Mouse (Mus musculus) stomach, embryonic 16.5 days (tissue): ENCODE measurements around the gene Nrf1. TPM values are rescaled to one million over a fixed set of nuclear protein-coding genes. Genes with fewer than 3 reads are reported as not detected.

Source experiments
- ATAC-seq: fragments of 200-750 bp; cut with Nextera tagmentation; 2 replicates; pipeline ENCODE4 v1.8.0; 2017; ENCODE audit warnings: moderate number of reproducible peaks, moderate TSS enrichment; ENCODE audit not compliant: insufficient read depth, low FRiP score
- H3K27ac ChIP-seq: fragments of 300-500 bp; sonication (generic); 2 replicates; pipeline ENCODE4 v1.5.1; 2014; ENCODE audit warnings: low read length
- H3K27me3 ChIP-seq: fragments of 300-500 bp; sonication (generic); 2 replicates; pipeline ENCODE4 v1.6.1; 2014; ENCODE audit warnings: low read length, control low read depth, mixed read lengths; ENCODE audit not compliant: control insufficient read depth, insufficient read depth
- H3K36me3 ChIP-seq: fragments of 300-500 bp; sonication (generic); 2 replicates; pipeline ENCODE4 v1.6.1; 2014; ENCODE audit warnings: low read length; ENCODE audit not compliant: control insufficient read depth, insufficient read depth
- H3K4me1 ChIP-seq: fragments of 300-500 bp; sonication (generic); 2 replicates; pipeline ENCODE4 v1.6.1; 2014; ENCODE audit warnings: low read length, control low read depth, mixed read lengths; ENCODE audit not compliant: control insufficient read depth, insufficient read depth
- H3K4me2 ChIP-seq: fragments of 300-500 bp; sonication (generic); 2 replicates; pipeline ENCODE4 v1.6.1; 2014; ENCODE audit warnings: low read depth, low read length, mixed read lengths
- H3K4me3 ChIP-seq: fragments of 300-500 bp; sonication (generic); replicated peaks from 2 replicates; pipeline ENCODE4 v1.5.1; 2014; ENCODE audit warnings: mild to moderate bottlenecking, low read length
- H3K9ac ChIP-seq: fragments of 300-500 bp; sonication (generic); 2 replicates; pipeline ENCODE4 v1.6.1; 2014; ENCODE audit warnings: low read length
- H3K9me3 ChIP-seq: fragments of 300-500 bp; sonication (generic); replicated peaks from 2 replicates; pipeline ENCODE4 v1.6.1; 2016; ENCODE audit warnings: low read length, control low read depth; ENCODE audit not compliant: control insufficient read depth
- WGBS: fragments of 180-500 bp; shearing (Covaris S2); extraction: QIAGEN DNeasy Blood & Tissue Kit; methylation state at CpG from one replicate; pipeline ENCODE4 v1.1.7; 2014; 5-methylcytosine and 5-hydroxymethylcytosine counted together
- polyA plus RNA-seq: library from polyadenylated mRNA; unstranded; fragments of >200 nt; fragmentation: Nextera tagmentation; extraction: Ambion mirVana; gene quantifications from 2 replicates; pipeline ENCODE4 v1.2.1, GENCODE M21; 2015

The Nrf1 gene
- polyA plus RNA-seq, 1 experiment from 2014 or later = 45.4 TPM

DNA sequence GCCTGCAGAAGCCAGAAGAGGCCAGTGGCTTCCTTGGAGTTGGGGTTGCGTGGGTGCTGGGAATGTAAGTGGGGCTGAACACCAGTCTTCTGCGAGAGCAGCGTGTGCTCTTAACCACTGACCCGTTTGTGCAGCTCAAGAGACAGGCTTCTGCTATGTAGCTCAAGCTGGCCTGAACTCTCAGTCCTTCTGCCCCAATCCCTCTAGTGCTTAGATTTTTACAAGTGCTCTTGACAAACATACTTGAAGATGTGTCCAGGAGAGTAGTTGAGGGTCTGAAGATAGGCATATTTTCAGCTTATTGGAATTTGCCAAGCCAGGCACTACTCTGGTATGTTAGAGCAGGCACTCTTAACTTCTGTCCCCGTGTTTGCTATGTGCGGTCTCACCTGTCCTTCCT, 45.0 kb downstream of the Nrf1 start:
- Histone ChIP-seq H3K4me3 (no peak overlapping the region), H3K4me2 (no peak overlapping the region), H3K36me3 (peaks cover 9% of the 10 kb centered on the region), H3K9ac (no peak overlapping the region), H3K4me1 (no peaks in the 10 kb centered on the region), H3K27ac (no peak overlapping the region), H3K27me3 (no peaks in the 10 kb centered on the region), H3K9me3 (no peaks in the 10 kb centered on the region)
- 95% methylated on average over 6 of the region's 6 CpGs for WGBS
- ATAC-seq = no peak

DNA sequence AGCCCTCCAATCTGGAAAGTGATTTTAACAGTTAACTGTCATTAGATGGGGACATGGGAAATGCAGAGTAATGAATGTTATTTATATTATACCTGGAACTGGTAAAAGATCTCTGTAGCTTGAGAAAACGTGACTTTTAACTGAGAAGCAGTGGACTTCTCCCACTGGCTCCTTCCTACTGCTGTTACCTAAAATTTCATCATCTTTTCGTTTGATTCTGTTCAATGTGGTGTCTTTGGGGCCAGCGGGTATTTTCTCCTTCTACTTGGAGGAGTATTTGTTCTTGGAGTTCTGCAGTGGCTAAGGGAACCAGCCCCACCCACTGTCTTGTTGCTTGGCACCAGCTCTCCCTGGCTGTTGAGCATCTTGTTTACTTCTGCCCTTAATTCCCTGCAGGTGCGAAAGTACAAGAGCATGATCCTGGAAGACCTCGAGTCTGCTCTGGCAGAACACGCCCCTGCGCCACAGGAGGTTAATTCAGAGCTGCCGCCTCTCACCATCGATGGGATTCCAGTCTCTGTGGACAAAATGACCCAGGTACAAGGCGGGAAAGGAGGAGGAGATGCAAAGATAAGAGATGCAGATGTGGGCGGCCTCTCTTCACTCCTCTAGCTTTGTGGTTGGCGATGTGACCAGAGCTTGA, 54.1 kb downstream of the Nrf1 start:
- no peak overlapping the region for H3K4me3 ChIP-seq
- no peaks in the 10 kb centered on the region for H3K27me3 ChIP-seq
- no peaks in the 10 kb centered on the region for H3K4me1 ChIP-seq
- no peak for ATAC-seq
- WGBS = 71% methylated on average over 12 of the region's 12 CpGs
- H3K27ac ChIP-seq = no peak overlapping the region
- H3K36me3 ChIP-seq = peaks cover 8% of the 10 kb centered on the region
- H3K9ac ChIP-seq = no peak overlapping the region
- H3K4me2 ChIP-seq = no peak overlapping the region
- no peaks in the 10 kb centered on the region for H3K9me3 ChIP-seq

DNA sequence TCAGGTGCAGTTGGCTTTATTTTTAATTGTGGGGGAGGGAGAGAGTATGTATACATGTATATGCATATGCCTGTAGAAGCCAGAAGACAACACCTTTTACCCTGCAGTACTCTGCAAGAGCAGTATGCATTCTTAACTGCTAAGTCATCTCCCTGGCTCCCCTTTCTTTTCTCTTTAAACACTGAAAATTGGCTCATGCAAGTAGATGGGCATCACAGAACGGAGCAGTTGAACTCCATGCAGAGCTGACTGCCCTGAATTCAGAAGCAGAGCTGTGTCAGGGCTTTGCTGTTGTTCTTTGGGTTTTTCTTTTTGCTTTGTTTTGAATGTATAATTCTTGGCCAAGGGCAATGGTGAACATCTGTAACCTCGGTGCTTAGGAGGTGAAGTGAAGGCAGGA, 58.3 kb downstream of the Nrf1 start:
- Histone ChIP-seq H3K9ac (no peak overlapping the region), H3K4me1 (no peaks in the 10 kb centered on the region), H3K27me3 (no peaks in the 10 kb centered on the region), H3K36me3 (peaks cover 19% of the 10 kb centered on the region), H3K9me3 (no peaks in the 10 kb centered on the region), H3K4me2 (no peak overlapping the region), H3K27ac (no peak overlapping the region), H3K4me3 (no peak overlapping the region)
- WGBS = 87% methylated on average over 2 of the region's 2 CpGs
- ATAC-seq = no peak

- Histone ChIP-seq H3K4me2 (no peak overlapping the region), H3K27me3 (no peaks in the 10 kb centered on the region), H3K27ac (no peak overlapping the region), H3K9ac (no peak overlapping the region), H3K9me3 (no peaks in the 10 kb centered on the region), H3K4me1 (no peaks in the 10 kb centered on the region), H3K4me3 (no peak overlapping the region), H3K36me3 (peaks cover 18% of the 10 kb centered on the region)
- WGBS = 73% methylated on average over 2 of the region's 2 CpGs
- ATAC-seq = no peak
Measured at GRCm38 (mm10) chr6:30107456-30107855, 59.7 kb downstream of the Nrf1 start.

GRCm38 (mm10) chr6:30109820-30110502, 62.2 kb downstream of the Nrf1 start:
- H3K36me3 ChIP-seq = peaks cover 21% of the 10 kb centered on the region
- H3K4me3 ChIP-seq = no peak overlapping the region
- ATAC-seq = no peak
- H3K27ac ChIP-seq = no peak overlapping the region
- WGBS = 92% methylated on average over 10 of the region's 10 CpGs
- H3K9me3 ChIP-seq = no peaks in the 10 kb centered on the region
- no peaks in the 10 kb centered on the region for H3K4me1 ChIP-seq
- no peak overlapping the region for H3K9ac ChIP-seq
- H3K27me3 ChIP-seq = no peaks in the 10 kb centered on the region
- H3K4me2 ChIP-seq = no peak overlapping the region

DNA sequence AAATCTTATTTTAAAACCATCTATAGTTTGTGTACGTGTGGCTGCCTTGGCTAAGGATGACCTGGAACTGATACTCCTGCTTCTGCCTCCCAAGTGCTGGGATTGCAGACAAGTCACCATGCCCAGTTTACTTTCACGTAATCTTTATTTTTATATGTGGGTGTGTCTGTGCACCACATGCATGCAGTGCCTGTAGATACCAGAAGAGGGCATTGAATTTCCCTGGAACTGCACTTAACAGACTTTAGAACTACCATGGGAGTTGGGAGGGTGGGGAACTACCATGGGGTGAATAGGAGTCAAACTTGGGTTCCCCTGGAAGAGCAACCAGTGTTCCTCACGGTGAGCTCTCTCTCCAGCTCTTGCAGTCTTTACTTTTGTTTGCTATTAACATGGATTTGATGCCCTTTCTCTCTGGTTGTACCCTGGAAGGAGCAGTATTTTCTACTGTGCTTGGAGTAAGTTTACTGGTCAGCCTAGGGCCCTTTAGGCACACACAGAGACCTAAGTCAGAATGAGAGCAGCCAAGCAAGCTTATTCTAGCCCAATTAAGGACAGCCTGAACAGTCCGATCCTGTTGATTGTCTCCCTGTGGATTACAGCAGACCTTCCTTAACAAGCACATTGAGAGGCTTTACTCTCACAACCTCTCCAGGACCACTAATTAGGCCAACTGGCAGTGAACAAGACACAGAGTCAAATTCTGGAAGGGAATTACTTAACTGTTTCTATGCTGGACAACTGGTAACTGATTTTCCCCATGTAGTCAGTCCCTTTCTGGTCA, 64.8 kb downstream of the Nrf1 start:
- Histone ChIP-seq H3K36me3 (peaks cover 28% of the 10 kb centered on the region), H3K4me1 (no peaks in the 10 kb centered on the region), H3K4me3 (no peak overlapping the region), H3K4me2 (no peak overlapping the region), H3K9ac (no peak overlapping the region), H3K27ac (no peak overlapping the region), H3K9me3 (no peaks in the 10 kb centered on the region), H3K27me3 (no peaks in the 10 kb centered on the region)
- WGBS = 96% methylated on average over 4 of the region's 4 CpGs
- no peak for ATAC-seq

- H3K27me3 ChIP-seq = no peaks in the 10 kb centered on the region
- no peak overlapping the region for H3K27ac ChIP-seq
- ATAC-seq = no peak
- H3K4me1 ChIP-seq = no peaks in the 10 kb centered on the region
- 79% methylated on average over 2 of the region's 2 CpGs for WGBS
- H3K9me3 ChIP-seq = no peaks in the 10 kb centered on the region
- peaks cover 33% of the 10 kb centered on the region for H3K36me3 ChIP-seq
- H3K4me3 ChIP-seq = no peak overlapping the region
- H3K9ac ChIP-seq = no peak overlapping the region
- no peak overlapping the region for H3K4me2 ChIP-seq
Measured at GRCm38 (mm10) chr6:30114101-30114500, 66.3 kb downstream of the Nrf1 start.

DNA sequence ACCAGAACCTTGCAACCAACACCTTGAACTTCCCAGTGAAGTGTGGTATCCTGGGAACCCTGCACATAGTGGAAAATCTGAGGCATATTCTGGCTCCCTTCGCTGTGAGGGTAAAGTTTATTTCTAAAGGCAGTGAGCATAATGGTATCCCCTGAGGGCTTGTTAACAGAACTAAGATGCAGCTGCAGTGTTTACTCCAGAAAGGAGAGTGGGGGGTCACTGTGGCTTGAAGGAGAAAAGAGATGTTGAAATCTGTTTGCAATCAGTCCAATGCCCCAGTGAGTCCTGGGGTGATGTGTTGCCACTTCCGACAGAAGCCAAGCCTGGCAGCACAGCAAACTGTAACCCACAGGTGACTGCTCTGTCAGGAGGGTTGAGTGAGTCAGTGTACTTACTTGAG, 73.4 kb downstream of the Nrf1 start:
- no peaks in the 10 kb centered on the region for H3K4me1 ChIP-seq
- 77% methylated on average over 2 of the region's 2 CpGs for WGBS
- no peak overlapping the region for H3K9ac ChIP-seq
- no peak overlapping the region for H3K4me2 ChIP-seq
- H3K9me3 ChIP-seq = no peaks in the 10 kb centered on the region
- no peak for ATAC-seq
- H3K4me3 ChIP-seq = no peak overlapping the region
- no peaks in the 10 kb centered on the region for H3K27me3 ChIP-seq
- no peak overlapping the region; the same call in 1 of the 2 replicates for H3K27ac ChIP-seq
- peaks cover 22% of the 10 kb centered on the region for H3K36me3 ChIP-seq

- Histone ChIP-seq H3K4me3 (no peak overlapping the region), H3K9me3 (no peaks in the 10 kb centered on the region), H3K4me2 (no peak overlapping the region), H3K27ac (no peak overlapping the region), H3K27me3 (no peaks in the 10 kb centered on the region), H3K9ac (no peak overlapping the region), H3K36me3 (peaks cover 20% of the 10 kb centered on the region), H3K4me1 (no peaks in the 10 kb centered on the region)
- no peak for ATAC-seq
- 75% methylated on average over 1 of the region's 1 CpGs for WGBS
Measured at GRCm38 (mm10) chr6:30121600-30121999, 73.8 kb downstream of the Nrf1 start.
